Mouse (Mus musculus) bone marrow, adult 2 months (tissue): ENCODE measurements around the gene Rab3il1. TPM values are rescaled to one million over a fixed set of nuclear protein-coding genes. Genes with fewer than 3 reads are reported as not detected.

Experiments used
- H3K27ac ChIP-seq: fragments of 200-500 bp; 2 replicates; pipeline ENCODE4 v1.5.1; 2012; ENCODE audit warnings: low read depth, mild to moderate bottlenecking, control low read depth, inconsistent platforms, low read length; ENCODE audit not compliant: control insufficient read depth, poor library complexity, insufficient read depth
- H3K4me1 ChIP-seq: fragments of 200-500 bp; 2 replicates; pipeline ENCODE4 v1.6.1; 2011; ENCODE audit warnings: low read length; ENCODE audit not compliant: control insufficient read depth, insufficient read depth
- H3K4me3 ChIP-seq: fragments of 200-500 bp; replicated peaks from 2 replicates; pipeline ENCODE3; 2011; ENCODE audit warnings: mild to moderate bottlenecking, low read depth, low read length, control low read depth; ENCODE audit not compliant: control insufficient read depth
- CTCF ChIP-seq: fragments of 200-500 bp; IDR thresholded peaks from 2 replicates; pipeline ENCODE4 v1.5.1; 2011; ENCODE audit warnings: low read length, control low read depth; ENCODE audit not compliant: control insufficient read depth, insufficient read depth
- POLR2A ChIP-seq: fragments of 200-500 bp; IDR thresholded peaks from 2 replicates; pipeline ENCODE4 v1.6.1; 2011; ENCODE audit warnings: low read depth, mild to moderate bottlenecking, control low read depth, low read length, borderline replicate concordance; ENCODE audit not compliant: control insufficient read depth
- WGBS: fragments of 180-500 bp; shearing (Covaris S2); methylation state at CpG from one replicate; pipeline ENCODE4 v1.1.7; 2018; 5-methylcytosine and 5-hydroxymethylcytosine counted together
- polyA plus RNA-seq: library from polyadenylated mRNA; stranded (reverse); fragments of >200 nt; gene quantifications from 2 replicates; pipeline ENCODE4 v1.2.4, GENCODE M21; 2011; ENCODE audit warnings: low replicate concordance; ENCODE audit not compliant: missing spikeins, insufficient read depth, insufficient read length

Gene Rab3il1
- polyA plus RNA-seq, 1 experiment: 115 TPM

- TF ChIP-seq CTCF (no peak), POLR2A (no peak)
- Histone ChIP-seq H3K27ac (no peak overlapping the region), H3K4me3 (no peak overlapping the region), H3K4me1 (no peaks in the 10 kb centered on the region; the same call in 1 of the 2 replicates)
- 78% methylated on average over 3 of the region's 3 CpGs for WGBS
Observed at GRCm38 (mm10) chr19:10055261-10055660, 53.8 kb downstream of the Rab3il1 start.

GRCm38 (mm10) chr19:10055783-10056660 lies 54.6 kb downstream of the Rab3il1 start:
- WGBS: 87% methylated on average over 22 of the region's 22 CpGs
- Histone ChIP-seq H3K4me1 (peaks cover 3% of the 10 kb centered on the region), H3K4me3 (no peak overlapping the region), H3K27ac (no peak overlapping the region)
- no peak for TF ChIP-seq POLR2A
- no peak for TF ChIP-seq CTCF

GRCm38 (mm10) chr19:10056686-10057085 lies 55.2 kb downstream of the Rab3il1 start:
- Histone ChIP-seq H3K27ac (no peak overlapping the region), H3K4me3 (no peak overlapping the region), H3K4me1 (peaks cover 3% of the 10 kb centered on the region)
- TF ChIP-seq CTCF (no peak), POLR2A (no peak)
- 83% methylated on average over 3 of the region's 3 CpGs for WGBS

GRCm38 (mm10) chr19:10057486-10058351 lies 56.2 kb downstream of the Rab3il1 start:
- Histone ChIP-seq H3K27ac (no peak overlapping the region), H3K4me3 (no peak overlapping the region), H3K4me1 (peaks cover 3% of the 10 kb centered on the region)
- WGBS: 80% methylated on average over 11 of the region's 11 CpGs
- no peak for TF ChIP-seq CTCF
- TF ChIP-seq POLR2A: no peak

- peaks cover 3% of the 10 kb centered on the region for H3K4me1 ChIP-seq
- TF ChIP-seq POLR2A (no peak), CTCF (no peak)
- no peak overlapping the region for H3K27ac ChIP-seq
- 90% methylated on average over 1 of the region's 1 CpGs for WGBS
- no peak overlapping the region for H3K4me3 ChIP-seq
Observed at GRCm38 (mm10) chr19:10058352-10058825, 56.9 kb downstream of the Rab3il1 start.

- Histone ChIP-seq H3K27ac (no peak overlapping the region), H3K4me3 (no peak overlapping the region), H3K4me1 (peaks cover 3% of the 10 kb centered on the region)
- 92% methylated on average over 9 of the region's 9 CpGs for WGBS
- no peak for TF ChIP-seq CTCF
- TF ChIP-seq POLR2A: no peak
Observed at GRCm38 (mm10) chr19:10058876-10059427, 57.5 kb downstream of the Rab3il1 start.

GRCm38 (mm10) chr19:10059911-10060567 lies 58.6 kb downstream of the Rab3il1 start:
- no peak overlapping the region for H3K27ac ChIP-seq
- H3K4me1 ChIP-seq: peaks cover 8% of the 10 kb centered on the region
- TF ChIP-seq POLR2A: no peak
- TF ChIP-seq CTCF: peak; percentile 84
- no peak overlapping the region for H3K4me3 ChIP-seq
- 19% methylated on average over 10 of the region's 10 CpGs for whole genome bisulfite sequencing
